Mouse (Mus musculus): Measurements from ENCODE around the gene Tdrd1.

Gene Tdrd1

DNA sequence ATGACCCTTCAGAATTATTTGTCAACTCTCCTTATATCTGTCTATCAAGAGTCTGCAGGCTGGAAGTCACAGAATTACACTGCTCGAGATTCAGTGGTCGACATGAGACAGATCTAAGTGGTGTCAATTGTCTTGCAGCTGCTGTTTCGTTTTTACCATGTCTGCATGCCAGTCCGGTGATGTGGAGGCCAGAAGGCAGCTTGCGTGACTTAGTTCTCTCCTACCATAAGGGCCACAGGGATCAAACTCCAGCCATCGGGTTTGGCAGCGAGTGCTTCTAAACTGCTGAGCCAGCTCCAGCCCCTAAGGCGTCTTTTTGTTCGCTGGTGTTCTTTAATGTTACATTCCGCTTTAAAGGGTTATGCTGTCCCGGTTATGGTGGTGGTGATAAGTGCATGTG lies 2.3 kb downstream of the Tdrd1 start:
- in situ Hi-C loops (cut with MboI) = no loop called here

GRCm38 (mm10) chr19:56829267-56829666 lies 3.3 kb downstream of the Tdrd1 start:
- in situ Hi-C loops (cut with MboI) = no loop called here

DNA sequence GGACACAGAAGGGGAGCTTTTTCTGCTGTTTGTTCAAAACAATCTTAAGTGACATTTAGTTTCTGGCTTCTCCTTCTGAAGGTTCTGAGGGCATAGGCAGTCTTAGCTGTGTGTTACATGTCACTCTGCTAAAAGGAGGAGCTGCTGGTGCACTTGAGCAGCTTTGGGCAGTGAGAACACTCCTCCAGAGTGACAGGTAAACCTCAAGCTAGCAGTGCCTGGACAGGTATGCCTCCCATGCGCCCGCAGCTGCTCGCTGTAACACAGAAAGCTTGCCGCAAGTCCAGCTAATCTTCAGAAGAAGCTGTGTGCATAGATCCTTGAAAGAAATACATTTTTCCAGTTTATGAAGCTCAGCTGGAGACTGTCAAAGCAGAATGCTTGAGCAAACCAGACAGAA lies 4.2 kb downstream of the Tdrd1 start:
- in situ Hi-C loops (cut with MboI) = no loop called here

DNA sequence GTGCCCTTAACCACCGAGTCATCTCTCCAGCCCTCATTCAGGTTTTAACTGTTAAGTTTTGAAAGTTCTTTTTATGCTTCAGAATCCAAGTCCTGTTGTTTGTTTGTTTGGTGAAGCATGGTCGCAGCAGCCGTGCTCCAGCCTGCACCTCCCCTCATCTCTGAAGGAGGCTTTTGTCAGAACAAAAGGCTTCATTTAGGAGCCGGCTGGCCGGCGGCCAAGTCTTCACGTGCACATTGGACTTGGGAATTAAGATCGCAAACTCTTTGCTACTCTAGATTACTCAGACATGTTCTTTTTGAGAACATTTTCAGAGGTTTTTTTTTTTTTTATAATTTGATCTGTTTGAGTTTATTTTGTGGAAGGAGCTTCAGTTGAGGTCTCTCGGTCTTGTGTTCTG lies 9.3 kb downstream of the Tdrd1 start:
- in situ Hi-C loops (cut with MboI) = no loop called here

DNA sequence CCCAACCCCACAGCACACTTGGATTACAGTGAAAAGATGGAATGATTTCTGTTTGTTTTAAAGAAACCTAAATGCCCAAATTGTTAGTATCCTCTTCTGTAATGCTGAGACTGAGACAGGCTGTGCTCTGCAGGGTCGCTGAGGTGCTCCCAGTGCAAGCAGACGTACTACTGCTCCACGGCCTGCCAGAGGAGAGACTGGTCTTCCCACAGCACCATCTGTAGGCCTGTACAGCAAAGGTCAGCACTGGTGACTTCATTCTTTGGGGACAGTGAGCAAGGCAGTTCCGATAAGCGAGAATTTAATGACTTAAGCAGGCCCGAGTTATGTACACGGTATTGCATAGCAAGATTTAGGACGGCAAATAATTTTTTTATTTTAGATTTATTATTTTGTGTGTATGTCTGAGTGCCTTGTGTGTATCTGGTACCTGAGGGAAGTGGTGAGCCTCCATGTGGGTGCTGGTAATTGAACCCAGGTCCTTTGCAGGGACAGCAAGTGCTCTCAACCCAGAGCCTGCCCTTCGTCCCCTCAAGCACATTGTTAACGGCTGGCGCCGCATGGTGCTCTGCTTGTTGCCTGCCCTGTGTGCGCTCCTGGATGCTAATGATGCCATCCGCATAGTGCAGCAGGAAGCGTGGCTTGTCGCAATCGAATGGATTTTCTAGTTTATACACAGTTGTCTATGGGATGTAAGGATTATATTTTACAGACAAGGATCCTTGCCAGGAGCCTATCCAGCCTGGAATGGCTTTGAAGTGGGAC lies 13.1 kb downstream of the Tdrd1 start:
- in situ Hi-C loops (cut with MboI) = no loop called here

DNA sequence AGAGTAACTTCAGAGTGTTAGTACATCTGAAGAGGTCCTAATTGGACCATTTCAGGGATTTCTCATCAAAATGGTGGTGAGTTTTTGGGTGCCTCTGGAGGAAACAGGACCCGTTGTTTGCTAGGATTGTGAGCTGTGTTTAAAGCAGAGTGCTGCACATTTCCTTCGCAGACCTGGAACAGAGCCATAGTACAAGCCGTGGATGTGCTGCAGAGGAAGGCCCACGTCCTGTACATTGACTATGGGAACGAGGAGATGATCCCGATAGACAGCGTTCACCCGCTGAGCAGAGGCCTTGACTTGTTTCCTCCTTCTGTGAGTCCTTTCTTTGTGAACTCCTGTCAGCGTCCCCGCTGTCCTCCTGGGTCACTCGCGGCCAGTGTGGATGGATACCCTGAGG lies 17.0 kb downstream of the Tdrd1 start:
- in situ Hi-C loops (cut with MboI) = no loop called here

DNA sequence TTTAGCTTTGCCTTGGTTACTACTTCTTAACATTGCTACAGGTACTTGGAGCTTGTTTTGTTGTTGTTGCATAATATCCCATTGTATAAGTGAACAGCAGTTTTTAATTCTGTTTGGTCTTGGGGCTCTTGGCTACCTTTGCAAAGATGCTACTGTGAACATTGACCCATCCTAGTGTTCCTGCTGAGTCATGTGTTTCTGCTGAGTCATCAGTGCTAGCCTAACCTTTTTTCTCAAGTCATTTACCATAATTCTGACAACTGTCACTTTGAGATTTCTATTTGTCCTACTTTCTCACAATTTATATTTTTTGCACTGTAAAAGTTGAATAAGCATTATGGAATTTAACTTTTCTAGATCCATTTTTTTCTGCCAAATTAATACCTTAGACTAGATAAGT lies 26.6 kb downstream of the Tdrd1 start:
- in situ Hi-C loops (cut with MboI) = no loop called here

GRCm38 (mm10) chr19:56856455-56856854 lies 30.4 kb downstream of the Tdrd1 start:
- in situ Hi-C loops (cut with MboI) = no loop called here

GRCm38 (mm10) chr19:56867701-56868100 lies 41.7 kb downstream of the Tdrd1 start:
- in situ Hi-C loops (cut with MboI) = no loop called here

DNA sequence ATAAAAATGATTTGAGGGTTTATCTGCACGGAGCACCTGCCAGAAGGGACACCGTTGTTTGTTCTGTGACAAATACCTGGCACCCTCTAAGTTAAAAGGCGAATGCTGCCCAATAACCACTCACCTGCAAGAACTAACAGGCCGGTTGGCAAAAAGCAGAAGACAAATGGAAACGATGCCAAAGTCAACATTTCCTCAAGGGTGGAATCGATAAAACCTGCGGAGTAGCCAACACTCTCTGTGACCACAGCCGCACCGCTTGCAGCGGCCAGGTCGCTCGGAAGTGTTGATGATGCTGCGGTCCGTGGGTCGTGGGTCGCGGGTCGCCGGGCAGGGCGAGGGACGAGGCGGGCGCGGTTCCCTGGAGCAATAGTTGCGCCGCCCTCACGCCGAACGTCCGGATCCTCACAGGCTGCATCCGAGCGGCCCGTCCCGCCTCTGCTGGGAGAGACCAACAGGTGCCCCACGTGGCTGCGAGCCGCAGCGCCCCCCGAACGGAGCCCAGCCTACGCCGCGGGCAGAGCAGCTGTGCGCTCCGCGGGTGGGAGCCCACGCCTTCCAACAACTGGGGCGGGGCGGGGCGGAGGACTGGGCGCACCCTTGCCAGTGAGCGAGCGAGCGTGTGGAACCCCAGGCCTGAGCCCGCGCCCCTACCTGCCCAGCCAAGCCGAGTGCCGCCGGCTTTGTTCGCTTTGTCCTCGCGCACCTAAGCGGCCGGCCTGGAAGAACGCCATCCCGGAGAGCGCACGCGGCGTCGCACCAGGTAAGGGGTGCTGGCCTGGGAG lies 48.0 kb downstream of the Tdrd1 start, which contains the start of gene Vwa2:
TSS of gene Vwa2 (plus strand) at position 434 of the 785 bp plus-strand sequence.
- in situ Hi-C loops (cut with MboI) = no loop called here

DNA sequence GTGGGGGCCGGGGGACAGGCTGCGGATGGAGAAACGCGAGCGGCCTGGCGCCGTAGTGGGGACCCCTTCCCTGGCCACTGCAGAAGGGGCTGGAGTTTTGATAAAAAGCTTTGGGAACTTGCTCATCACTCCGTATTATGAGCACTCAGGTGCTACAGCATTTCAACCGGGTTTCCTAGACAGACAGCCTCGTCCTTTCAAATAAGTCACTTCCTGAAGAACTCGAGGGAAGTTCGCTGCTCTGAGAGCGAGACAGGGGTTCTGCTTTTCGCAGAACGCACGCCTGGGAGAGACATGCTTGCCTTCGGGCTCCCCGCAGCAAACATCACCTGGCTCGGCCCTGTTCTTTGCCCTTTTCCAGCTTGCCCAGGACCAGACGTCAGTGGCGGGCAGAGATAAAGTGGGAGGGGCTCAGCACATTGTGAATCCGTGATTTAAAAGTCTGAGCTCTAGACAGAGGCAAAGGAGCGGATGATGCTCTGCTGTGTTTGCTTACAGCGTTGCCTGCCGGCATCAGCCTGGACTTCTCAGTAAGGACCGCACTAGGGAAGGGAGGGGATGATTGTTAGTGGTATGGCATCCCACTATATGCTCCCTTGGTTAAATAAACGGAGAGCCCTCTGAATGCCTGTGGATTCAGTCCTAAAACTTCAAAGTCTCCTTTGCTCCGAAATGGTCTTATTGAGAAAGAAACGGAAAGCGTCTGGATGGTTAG lies 48.7 kb downstream of the Tdrd1 start:
- in situ Hi-C loops (cut with MboI) = no loop called here

- in situ Hi-C loops (cut with MboI) = no loop called here
These were observed 51.4 kb downstream of the Tdrd1 start for GRCm38 (mm10) chr19:56877364-56877763.

DNA sequence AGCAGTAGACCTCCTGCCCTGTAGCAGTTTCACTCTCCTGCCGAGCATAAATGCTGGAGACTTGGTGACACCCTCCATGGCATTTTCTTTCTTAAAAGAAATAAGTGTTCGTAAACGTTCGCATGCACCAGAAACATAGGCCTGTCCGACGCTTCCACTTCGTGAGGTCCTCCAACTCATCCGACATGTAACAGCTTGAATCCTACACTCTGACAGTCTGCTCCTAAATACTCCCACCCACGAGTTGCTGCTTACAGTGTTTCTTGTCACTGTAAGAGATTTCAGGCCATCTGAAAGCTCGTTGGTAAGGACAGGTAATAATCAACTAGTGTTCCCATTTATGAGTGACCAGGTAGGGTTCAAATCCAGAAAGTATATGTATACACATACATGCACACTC lies 61.9 kb downstream of the Tdrd1 start:
- in situ Hi-C loops (cut with MboI) = no loop called here

GRCm38 (mm10) chr19:56888654-56889053 lies 62.6 kb downstream of the Tdrd1 start:
- in situ Hi-C loops (cut with MboI) = no loop called here

DNA sequence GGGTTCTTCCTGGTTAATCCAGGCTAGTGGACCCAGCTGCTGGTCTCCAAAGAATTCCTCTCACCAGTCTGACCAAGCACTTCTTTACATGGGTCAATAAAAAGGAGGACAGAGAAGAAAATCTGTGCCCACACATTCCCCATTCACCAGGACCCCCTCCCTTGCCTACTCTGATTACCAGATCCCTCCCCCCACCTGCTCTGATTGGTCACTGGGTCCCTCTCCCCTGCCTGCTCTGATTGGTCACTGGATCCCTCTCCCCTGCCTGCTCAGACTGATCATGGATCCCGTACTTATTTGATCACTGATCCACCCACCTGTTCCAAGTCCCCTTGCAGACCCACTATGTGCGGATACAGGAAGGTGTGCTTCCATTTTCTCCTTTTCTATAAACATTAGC lies 65.4 kb downstream of the Tdrd1 start:
- in situ Hi-C loops (cut with MboI) = no loop called here

GRCm38 (mm10) chr19:56892586-56892985 lies 66.6 kb downstream of the Tdrd1 start:
- in situ Hi-C loops (cut with MboI) = no loop called here

- in situ Hi-C loops (cut with MboI) = no loop called here
These were observed 67.3 kb downstream of the Tdrd1 start for GRCm38 (mm10) chr19:56893326-56893725.

DNA sequence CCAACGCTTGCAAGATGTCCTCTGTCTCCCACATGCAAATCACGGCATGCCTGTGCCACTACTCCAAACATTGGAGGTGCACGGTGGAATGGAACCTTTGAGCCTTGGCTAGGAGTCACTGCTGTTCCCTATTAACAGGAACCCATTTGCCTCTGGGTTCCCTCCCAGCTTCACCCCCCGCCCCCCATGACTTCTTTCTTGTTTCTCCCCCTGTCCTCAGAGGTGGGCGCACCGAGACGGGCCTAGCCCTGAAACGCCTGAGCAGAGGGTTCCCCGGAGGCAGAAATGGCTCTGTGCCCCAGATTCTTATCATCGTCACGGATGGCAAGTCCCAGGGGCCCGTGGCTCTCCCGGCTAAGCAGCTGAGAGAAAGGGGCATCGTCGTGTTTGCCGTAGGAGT lies 71.6 kb downstream of the Tdrd1 start:
- in situ Hi-C loops (cut with MboI) = no loop called here

DNA sequence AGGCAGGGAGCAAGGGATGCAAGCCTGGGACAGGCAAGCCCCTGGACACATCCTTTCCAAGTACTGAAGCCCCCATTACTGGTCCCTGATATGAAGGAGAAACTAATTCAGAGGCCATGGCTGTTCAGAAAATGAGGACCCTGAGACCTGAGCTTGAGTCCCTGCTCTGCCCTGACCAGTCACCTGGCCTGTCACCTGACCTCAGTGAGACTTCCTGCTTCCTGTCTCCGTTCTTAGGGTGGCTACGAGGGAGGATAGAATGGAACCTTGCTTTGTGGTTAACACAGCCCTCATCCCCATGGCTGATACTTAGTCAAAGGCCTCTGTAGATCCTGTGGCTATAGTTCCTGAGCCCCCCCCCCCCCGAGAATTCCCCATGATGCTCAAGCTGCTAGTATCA lies 78.1 kb downstream of the Tdrd1 start:
- in situ Hi-C loops (cut with MboI) = no loop called here

GRCm38 (mm10) chr19:56905395-56905794 lies 79.4 kb downstream of the Tdrd1 start:
- in situ Hi-C loops (cut with MboI) = no loop called here

- in situ Hi-C loops (cut with MboI) = no loop called here
These were observed 81.8 kb downstream of the Tdrd1 start for GRCm38 (mm10) chr19:56907850-56908249.

- in situ Hi-C loops (cut with MboI) = no loop called here
These were observed 82.7 kb downstream of the Tdrd1 start for GRCm38 (mm10) chr19:56908472-56909270.

Data from mature B cell (primary cell).